Mouse (Mus musculus): ENCODE measurements around the gene Kalrn.

Gene Kalrn

DNA sequence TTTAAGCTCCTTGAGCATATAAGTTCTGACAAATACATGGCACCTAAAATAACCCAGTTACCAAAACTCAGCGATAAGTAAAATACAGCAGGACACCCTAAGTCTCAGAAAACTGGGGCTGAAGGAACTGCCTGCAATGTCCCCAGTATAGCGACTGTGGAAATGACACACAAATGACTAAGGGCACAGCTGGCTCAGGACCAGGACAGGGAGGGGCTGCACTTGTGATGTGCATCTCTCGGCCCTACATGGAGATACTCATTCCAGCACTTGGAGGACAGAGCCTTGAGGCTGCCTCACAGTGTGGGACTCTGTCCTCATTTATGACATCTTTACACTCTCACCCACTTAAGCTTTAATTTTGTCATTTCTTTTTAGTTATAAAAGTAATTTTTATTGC lies 497.2 kb downstream of the Kalrn start:
- no peak for DNase-seq (ENCODE audit: low spot score in 2 of 2)

DNA sequence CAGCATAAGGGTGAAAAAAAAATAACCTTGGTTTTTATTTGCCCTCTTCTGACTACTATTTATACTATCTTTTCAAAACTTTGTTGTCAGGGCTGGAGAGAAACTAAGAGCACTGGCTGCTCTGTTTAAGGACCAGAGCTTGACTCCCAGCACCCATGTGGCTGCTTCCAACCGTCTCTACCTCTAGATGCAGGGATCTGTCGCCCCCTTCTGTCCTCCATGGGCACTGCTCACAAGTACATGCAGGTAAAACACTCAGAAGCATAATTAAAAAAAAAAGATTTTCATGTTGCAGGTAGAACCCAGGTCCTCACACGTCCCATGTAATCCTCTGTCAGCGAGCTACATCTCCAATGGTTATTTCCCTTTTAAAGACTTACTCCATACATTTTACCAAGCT lies 499.4 kb downstream of the Kalrn start:
- DNase-seq (ENCODE audit: low spot score in 2 of 2): no peak

DNA sequence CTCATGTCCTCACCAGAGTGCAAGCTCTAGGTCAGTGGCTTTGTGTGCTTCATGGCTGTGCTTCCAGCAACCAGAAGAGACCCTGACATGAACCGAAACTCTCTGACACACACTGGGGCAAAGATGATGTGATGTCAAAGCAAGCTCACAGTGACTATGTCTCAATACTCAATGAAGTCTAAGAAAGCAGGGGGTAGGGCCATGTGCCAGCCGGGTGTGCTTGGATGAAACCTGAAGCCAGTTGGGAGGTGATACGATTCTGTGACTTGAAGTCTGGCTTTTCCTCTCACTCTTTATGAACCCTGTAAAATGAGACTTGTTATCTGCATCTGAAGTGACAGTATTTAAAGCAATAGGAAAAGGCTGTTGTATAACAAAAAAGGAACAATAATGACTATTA lies 501.2 kb downstream of the Kalrn start:
- DNase-seq (ENCODE audit: low spot score in 2 of 2): no peak

DNA sequence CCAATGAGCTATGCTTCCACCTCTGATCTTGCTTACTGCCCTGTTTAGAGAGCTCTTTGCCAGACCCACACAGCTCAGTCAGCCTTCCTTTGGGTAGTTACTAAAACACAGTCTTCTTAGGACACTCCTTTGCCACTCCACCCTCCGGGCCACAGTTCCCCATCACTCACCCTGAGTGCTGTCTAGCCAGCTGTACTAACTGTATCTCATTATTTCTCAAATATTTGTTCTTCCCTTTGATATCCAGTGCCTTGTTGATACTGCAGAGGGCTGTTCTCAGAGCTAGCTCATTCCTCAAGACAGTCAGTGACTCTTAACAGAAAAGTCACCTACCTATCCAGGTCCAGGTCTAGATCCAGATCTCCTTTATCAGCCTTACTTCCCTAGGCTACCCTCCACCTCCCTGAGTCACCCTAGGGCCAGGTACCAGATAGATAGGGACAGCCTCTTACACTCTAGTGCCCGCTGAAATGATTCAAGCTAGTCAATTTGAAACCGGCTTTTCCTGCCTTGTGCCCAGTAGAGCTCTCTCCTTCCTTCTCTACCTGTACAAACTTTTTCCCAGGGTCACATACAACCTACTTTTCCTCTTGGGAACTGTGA lies 502.0 kb downstream of the Kalrn start:
- no peak for DNase-seq (ENCODE audit: low spot score in 2 of 2)

DNA sequence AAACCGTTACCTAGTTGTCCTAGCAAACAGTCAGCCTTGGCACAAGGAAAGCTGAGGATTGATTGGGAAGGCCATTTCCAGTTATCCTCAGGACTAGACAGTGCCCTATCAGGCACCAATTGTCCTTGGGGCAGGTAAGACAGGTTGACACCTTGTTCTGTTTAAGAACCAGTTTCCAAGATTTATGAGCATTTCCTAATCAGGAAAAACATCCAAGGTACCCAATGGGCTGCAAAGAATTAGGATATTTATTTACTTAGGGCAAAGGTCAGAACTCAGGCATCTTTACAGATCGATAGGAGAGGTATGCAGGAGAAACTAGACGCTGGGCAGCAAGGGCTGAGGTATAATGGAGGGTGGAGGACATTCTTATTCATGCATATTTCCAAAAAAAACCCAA lies 503.9 kb downstream of the Kalrn start:
- DNase-seq (ENCODE audit: low spot score in 2 of 2): no peak

DNA sequence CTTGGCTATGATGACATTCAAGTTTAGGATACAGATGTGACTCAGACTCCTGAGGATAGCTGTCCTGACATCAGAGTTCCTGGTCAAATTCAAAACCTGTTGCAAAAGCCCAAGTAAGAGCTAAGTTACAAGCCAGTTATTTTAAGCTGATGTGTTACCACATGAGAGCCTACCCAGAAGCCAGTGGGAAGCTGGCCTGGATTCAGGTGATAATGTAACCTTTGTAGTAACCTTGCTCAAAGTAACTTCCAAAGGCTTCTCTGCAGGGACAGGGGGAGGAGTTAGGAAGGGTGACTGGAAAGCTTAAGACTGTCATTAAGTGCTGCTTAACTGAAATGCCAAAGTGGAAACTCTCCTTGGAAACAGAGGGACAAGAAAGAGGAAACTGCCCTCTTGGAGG lies 506.4 kb downstream of the Kalrn start:
- peak; percentile 53 to 73 for DNase-seq (ENCODE audit: low spot score in 2 of 2)

DNA sequence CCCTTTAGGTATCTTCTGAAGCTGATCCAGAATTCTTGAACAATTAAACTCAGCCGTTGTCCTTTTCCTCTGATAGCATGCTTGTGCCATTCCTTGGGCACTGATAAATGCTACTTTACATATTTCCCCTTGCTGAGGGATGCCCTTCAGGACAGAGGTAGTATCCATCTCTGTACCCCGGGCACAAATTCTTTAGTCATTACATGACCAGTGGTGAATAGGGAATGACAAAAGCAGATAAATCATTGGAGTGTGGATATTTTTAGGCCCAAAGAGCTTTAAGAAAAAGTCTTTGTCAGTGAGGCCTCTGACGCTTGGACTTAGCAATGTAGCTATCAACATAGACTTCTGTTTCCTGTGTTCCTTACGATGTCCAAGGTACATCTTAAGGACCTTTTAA lies 507.0 kb downstream of the Kalrn start:
- DNase-seq (ENCODE audit: low spot score in 2 of 2): no peak

DNA sequence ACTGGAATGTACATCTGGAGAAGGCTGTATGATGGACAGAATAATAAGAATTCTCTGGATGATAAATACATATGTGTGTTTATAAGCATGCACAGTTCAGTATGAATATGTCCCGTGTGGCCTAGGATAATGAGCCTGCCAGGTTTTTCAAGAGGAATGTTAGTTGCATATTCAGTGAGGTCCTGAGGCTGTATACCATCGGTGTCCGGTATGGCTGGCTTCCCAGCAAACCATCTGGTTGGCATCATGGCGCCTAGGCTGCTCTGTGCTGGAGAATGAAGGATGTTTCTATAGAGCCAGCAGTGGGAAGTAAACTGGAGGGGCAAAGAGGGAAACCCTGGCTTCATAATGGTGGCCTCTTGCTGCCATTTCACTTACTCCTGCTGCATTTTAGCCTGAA lies 510.0 kb downstream of the Kalrn start:
- DNase-seq (ENCODE audit: low spot score in 2 of 2): no peak

DNA sequence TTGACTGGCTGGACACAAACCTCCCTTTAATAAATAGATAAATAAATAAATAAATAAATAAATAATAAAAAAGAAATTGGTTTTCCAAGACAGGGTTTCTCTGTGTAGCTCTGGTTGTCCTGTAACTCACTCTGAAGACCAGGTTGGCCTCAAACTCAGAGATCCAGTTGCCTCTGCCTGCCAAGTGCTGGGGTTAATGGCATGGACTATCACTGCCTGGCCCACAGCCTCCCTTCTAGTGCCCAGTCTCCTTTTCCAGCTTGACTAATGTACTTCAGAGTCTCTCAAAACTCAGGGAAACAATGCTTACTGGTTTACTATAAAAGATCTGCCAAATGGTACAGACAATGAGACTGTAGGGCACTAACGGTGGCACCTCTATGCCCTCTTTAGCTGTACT lies 511.7 kb downstream of the Kalrn start:
- no peak for DNase-seq (ENCODE audit: low spot score in 2 of 2)

DNA sequence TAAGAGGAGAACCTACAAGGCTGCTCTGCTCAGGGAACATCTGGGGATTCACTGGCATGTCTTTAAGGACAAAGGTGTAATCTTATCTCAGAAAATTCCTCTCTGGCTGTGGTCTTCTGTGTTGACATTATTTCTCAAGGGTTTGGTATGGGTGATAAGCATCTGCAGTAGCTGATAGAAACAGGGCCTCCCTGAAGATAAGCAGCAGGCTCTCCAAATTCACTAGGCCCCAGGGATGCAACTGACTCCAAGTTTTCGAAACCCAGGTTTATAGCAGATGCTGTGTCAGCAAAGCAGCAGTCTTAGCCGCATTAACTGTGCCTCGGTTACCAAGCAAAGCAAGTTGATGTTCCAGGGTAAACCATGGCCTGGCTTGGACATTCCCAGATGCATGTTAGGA lies 514.7 kb downstream of the Kalrn start:
- DNase-seq (ENCODE audit: low spot score in 2 of 2): no peak

DNA sequence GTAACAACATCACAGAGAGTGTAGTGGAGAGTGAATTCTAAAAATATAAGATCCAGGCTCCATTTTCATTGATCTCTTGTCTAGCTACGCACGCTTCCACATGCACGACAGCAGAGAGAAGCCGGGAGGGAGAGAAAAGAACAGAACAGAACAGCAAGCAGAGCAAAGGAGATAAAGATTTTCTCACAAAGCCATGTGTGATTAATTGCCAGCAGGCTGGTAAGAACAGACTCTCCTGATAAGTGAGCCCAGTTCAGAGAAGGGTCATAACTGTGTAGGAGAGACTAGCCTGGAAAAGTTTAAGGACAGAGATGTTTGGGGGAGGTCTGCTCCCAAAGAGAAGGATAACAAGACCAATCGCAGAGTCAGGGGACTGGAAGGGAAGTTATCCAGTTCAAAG lies 515.9 kb downstream of the Kalrn start:
- no peak for DNase-seq (ENCODE audit: low spot score in 2 of 2)

DNA sequence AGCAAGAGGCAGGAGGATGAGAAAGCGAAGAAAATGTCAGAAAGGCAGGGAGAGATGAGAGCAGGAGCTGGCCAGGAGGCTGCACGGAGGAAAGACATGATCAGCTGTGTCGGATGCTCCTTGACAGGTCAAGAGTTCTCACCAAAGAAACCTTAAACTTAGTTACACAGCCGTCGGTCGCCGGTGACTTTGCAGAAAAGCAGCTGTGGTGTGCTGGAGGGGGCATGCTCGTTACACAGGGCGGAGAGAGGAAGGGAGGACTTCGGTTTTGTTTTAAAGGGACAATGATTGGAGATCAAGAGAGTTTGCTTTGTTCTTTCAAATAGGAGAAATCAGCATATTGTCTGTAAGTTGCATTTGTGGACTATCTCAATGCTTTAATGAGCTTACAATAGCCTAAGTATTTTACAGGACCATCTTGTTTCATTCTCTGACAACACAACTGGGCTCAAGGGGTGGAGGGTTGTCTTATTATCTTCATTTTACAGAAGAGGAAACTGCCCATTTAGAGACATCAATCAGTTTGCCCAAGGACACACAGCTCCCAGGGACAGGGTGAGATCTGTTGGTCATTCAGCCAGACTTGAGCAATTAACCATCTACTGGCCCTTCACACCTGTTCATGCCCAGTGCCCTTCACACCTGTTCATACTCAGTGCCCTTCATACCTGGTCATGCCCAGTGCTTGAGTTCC lies 516.8 kb downstream of the Kalrn start:
- no peak for DNase-seq (ENCODE audit: low spot score in 2 of 2)

DNA sequence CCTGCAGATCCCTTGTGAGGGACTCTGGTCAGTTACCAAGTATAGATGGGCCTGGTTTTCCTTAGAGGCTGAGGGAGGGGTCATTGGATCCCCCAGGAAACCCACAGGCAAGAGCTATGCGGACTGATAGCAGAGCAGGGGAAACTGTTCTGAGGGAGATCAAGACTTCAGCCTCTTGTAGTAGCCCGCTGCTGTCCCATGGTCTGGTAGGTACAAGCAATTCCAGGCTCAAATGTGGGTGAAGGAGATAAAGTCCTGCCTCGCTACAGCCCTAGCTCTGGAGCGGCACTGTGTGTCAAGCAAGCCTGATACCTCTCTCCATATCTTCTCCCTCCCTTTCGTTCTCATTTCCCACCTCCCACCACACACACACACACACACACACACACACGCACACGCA lies 523.2 kb downstream of the Kalrn start:
- no peak for DNase-seq (ENCODE audit: low spot score in 2 of 2)

DNA sequence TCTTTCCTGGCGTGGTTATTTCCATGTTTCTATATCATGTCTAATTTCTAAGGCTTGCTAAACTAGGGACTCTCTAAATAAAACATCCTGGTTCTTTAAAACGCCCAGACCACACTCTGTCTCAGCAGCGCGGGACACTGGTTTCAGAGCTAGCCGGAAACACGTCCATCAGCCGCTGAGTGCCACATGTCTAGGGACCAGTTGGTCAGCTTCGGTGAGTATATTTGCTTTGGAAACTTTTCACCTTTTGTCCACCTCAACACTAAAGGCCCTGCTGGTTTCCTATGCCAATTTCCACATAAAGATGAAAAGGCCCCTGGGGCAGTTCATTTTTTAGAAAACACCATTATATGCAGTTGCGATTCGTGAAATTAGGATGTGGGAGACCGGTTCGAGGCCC lies 524.0 kb downstream of the Kalrn start:
- no peak for DNase-seq (ENCODE audit: low spot score in 2 of 2)

DNA sequence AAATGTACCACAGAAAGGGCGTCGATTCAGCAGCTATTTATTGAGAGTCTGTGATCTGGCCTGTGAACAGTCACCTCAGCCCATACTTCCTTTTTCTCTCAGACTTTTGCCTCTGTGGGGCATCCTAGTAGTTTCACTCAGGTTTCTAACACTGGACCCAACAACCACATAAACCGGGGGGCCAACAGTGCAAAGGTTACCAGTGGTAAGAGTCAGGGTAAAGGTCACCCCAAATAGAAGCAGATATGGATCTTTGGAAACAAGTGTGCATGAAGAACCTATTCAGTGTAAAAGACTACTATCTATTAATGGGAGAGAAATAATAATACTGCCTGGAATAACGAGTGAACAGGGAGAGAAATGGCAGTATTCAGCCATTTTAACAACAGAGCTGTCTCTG lies 525.1 kb downstream of the Kalrn start:
- DNase-seq (ENCODE audit: low spot score in 2 of 2): no peak

DNA sequence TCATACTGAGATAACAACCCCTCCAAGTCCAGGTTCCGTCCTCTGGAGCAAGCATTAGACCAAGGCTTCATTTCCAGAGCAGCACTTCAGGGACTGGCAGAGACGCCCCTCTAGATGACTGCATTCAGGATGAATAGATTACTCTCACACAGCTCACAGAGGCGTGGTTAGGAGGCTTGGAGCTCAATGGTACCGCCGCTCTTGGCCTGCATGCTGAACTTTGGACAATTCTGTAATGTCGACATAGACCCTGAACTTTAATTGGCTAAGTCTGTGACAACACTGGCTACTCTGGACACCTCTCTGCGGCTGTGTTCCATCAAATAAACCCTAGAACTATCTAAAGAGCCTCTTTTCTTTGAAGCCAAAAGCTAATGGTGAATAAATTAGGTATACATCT lies 525.8 kb downstream of the Kalrn start:
- no peak for DNase-seq (ENCODE audit: low spot score in 2 of 2)

DNA sequence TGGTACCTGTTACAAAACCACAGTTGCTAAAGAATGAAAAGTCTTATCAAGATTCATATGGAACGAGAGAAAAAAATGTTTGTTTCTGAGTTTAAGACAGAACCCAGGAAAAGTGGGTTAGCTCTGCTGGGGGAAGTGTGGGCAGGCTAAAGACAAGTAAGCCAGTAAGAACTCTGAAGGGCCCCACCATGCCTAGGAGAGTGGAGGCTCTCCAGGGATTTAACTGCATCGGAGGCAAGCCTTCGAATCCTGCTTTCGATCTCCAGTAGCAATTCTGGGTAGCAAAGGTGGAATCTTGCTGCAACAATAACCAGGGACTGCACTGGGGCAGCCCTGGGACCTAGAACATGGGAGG lies 526.3 kb downstream of the Kalrn start:
- no peak for DNase-seq (ENCODE audit: low spot score in 2 of 2)

DNA sequence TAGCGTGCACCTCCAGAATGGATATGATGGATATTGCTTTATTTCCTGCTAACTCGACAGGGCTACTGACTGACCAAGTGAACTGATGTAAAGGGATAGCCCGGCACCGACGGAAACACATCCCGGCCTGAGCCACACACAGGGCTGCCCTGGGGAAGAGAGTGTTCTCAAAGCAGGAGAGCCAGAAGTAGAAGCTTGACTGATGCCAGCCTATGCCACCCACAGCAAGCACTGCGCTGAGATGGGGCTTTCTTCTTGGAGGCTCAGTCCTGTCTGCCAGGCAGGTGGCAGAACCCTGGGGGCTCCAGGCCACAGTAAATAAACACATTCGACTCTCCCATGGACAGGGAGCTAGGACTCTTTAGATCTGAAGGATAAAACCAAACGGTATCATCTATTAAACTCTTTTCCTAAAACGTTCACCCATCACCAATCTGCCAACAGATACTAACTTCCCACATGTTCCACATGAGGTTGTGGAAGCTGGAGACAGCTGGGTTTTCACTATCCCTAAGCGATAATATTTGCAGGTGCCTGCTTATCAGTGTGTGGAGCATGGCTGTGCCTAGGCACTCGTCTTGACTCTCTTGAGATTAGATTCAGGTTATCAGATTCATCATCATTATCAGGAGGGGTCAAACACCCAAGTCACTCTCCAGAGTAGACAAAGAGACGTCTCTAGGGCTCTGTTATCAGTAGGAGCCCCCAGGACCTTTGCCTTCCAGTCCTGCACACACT lies 526.9 kb downstream of the Kalrn start:
- DNase-seq (ENCODE audit: low spot score in 2 of 2): no peak

DNA sequence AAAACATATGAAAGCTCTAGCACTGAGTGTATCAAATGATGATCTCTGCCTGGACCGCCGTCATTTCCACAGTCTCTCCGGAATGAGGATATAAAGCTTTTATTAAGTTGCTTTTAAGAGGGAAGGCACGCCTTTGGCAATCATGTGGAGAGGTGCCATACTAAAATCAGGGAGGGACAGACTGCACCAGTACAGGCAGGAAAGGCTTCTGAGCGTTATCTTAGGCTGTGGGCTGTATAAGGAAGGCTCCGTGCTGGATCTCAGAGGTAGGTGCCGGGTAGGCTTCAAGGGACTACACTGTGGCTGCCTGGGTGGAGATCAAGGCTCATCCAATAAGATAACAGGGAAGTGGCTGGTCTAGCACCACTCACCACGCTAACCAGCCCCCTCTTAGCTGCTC lies 528.8 kb downstream of the Kalrn start:
- DNase-seq (ENCODE audit: low spot score in 2 of 2): no peak

DNA sequence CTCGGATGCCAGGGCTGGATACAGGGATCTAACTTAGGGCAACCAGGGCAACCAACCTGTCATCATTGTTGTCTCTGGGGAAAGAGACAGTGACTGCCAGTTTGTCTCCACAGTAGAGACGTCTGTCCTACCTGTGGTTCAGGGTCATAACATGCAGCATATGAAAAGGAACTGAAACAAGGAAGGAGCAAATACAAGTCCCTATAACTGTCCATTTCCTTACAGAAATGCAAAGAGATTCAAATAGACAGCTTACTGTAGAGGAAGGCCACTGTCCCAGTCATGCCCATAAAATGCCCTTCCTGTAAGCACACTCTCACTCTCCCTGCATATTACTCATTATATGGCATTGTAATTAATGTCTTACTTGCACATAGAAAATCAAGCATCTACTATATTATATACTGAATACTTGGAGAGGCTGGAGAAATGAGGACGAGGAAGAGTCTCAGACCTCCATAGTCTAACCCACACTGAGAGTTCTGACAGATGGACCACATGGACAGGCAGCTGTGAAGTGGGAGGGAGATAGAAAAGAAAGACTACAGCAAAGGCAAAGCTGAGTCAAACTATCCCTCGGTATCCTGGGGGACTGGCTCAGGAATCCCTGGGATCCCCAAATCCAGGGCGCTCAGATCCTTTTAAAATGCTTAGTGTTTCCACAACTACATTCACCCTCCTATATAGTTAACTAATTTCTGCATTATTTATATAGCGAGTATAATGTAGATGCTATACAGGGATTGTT lies 530.1 kb downstream of the Kalrn start:
- DNase-seq (ENCODE audit: low spot score in 2 of 2): no peak

DNA sequence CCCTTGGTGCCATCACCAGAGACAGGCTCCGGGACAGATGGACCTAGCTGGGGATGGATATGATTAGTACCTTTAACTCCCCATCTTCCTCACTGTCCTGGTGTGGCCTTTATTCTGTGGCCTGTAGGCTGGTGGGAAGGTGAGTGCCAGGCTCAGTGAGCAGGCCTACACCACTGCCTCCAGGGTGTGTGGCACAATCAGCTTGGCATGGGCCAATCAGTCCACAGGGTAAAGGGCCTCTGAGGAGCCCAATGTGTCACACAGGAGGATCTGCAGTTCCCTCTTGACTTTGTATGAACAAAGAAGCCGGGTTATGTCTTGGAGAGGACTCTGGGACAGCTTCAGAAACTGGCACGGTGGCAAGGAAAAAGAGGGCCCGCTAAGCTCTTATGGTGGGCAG lies 530.7 kb downstream of the Kalrn start:
- DNase-seq (ENCODE audit: low spot score in 2 of 2): no peak

DNA sequence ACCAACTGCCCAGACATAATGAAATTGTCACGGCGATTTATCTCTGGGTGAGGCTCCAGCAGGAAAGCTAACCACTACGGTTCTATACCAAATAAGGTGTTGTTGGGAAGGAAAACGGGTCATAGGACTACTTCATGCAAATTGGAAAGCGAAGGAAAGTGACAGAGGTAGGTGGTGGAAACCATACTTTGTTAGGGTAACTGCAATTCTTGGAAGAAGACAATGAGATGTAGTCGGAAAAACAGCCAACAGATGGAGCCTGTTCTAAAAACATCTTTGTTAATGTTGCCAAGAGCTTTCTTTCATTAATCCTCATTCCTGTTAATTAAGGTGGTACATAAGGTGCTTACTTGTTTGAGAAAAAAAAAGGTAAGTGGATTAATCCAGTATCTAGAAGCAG lies 533.1 kb downstream of the Kalrn start:
- no peak for DNase-seq (ENCODE audit: low spot score in 2 of 2)

DNA sequence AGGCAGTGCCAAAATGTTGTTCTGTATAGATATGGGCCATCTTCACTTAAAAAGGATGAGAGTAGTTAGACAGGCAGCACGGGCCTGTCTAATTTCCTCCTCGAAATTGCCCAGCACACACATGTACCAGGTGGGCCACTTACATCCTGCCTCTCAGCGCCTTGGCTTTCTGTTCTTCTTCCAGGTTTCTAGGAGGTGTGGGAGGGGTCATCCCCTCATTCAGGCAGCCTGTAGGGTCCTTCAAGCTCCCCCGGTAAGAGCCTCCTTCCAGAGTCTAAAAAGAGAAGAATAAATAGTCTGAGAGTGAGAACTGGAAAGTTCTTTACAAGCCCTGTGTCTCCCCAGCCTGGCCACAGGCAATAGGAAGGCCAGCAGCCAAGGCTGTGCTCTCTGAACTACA lies 533.6 kb downstream of the Kalrn start:
- no peak for DNase-seq (ENCODE audit: low spot score in 2 of 2)

Measured in heart, adult 9 months (tissue).